Mouse (Mus musculus) megakaryocyte, embryonic 14.5 days (primary cell): Measurements from ENCODE around the gene Cdh16.

Source experiments
- FLI1 ChIP-seq: IDR thresholded peaks from 2 replicates; pipeline ENCODE4 v1.6.1; 2012; ENCODE audit warnings: low read length, inconsistent platforms, mixed read lengths
- GATA1 ChIP-seq: IDR thresholded peaks from 3 replicates; pipeline ENCODE4 v1.6.1; 2012; ENCODE audit warnings: mixed read lengths, low read length, inconsistent platforms, borderline replicate concordance

DNA sequence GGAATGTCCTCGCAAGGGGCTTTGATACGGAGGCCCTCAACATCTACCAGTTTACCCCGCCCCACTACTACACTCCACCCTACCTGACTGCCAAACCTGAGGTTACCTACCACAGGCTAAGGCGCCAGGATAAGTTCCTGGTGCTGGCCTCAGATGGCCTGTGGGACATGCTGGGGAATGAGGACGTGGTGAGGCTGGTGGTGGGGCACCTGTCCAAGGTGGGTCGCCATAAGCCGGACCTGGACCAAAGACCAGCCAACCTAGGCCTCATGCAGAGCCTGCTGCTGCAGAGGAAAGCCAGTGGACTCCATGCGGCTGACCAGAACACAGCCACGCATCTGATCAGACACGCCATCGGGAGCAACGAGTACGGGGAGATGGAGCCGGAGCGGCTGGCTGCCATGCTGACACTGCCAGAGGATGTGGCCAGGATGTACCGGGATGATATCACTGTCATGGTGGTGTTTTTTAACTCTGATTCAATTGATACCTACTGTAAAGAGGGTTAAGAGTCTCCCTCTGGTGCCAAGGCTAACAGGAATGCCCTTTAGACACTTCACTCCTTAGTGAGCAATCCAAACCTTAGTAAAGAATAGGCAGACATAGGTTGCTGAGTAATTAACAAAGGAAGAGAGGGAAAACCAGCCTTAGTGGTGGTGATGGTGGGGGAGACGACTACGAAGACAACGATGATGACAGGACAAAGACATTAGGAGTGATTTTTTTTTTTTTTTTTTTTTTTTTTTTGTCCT, 29.4 kb downstream of the Cdh16 start:
- no peak for TF ChIP-seq GATA1
- no peak for TF ChIP-seq FLI1
